Mouse (Mus musculus): ENCODE data around the gene Slf1. TPM values are rescaled to one million over a fixed set of nuclear protein-coding genes. Genes with fewer than 3 reads are reported as not detected.

Gene Slf1
- polyA plus RNA-seq (2015; fragmentation: Nextera tagmentation; extraction: Ambion mirVana): 25.6 and 29.7 TPM in 2 replicates

GRCm38 (mm10) chr13:77134931-77135620, at the start of gene Slf1, which contains the start of gene 2210408I21Rik:
Gene Slf1 (minus strand): TSS chr13:77135473.
Gene 2210408I21Rik (plus strand): TSS chr13:77135540.
- no peaks in the 10 kb centered on the region for H3K36me3 ChIP-seq (ENCODE audit: control insufficient read depth, insufficient read depth, low read length)
- no peaks in the 10 kb centered on the region for H3K27me3 ChIP-seq (replicated peaks; ENCODE audit: control insufficient read depth, insufficient read depth, low read length)
- WGBS: under 1% methylated on average over 53 of the region's 65 CpGs
- no peaks in the 10 kb centered on the region for H3K9me3 ChIP-seq (ENCODE audit: control insufficient read depth, low read length)
- peaks cover 6% of the 10 kb centered on the region for H3K4me1 ChIP-seq (ENCODE audit: control insufficient read depth, insufficient read depth, low read depth, low read length)
- H3K4me3 ChIP-seq (ENCODE audit: low read length): peak within 1 kb of the TSS; percentile 99
- peak; percentile 99 for ATAC-seq
- H3K9ac ChIP-seq (ENCODE audit: low read depth, low read length): peak within 1 kb of the TSS; percentile 93
- H3K4me2 ChIP-seq (ENCODE audit: low read length): peak within 1 kb of the TSS; percentile 74
- peak within 1 kb of the TSS; percentile 88 for H3K27ac ChIP-seq (ENCODE audit: low read depth, low read length)

DNA sequence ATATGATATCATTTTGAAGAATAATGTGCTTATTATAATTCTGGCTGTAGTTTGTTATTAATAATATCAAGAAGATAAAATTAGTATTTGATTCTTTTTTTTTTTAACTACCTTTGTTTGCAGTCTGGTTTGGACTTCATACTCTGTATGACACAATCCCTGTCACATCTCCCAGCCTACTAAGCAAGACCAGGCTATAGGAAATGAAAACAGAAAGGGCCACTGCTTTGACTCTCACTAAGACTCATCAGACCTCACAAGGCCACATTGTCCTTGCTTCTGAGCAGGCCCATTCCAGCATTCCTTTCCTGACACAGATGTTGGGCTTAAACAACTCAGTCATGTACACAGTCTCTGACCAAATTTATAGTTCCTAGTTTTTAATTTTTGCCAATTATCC, 42.7 kb upstream of the Slf1 start:
- no peak overlapping the region for H3K27ac ChIP-seq (ENCODE audit: low read depth, low read length)
- H3K27me3 ChIP-seq (replicated peaks; ENCODE audit: control insufficient read depth, insufficient read depth, low read length): no peaks in the 10 kb centered on the region
- no peak overlapping the region for H3K4me3 ChIP-seq (ENCODE audit: low read length)
- no peak overlapping the region for H3K4me2 ChIP-seq (ENCODE audit: low read length)
- ATAC-seq: no peak
- H3K9me3 ChIP-seq (ENCODE audit: control insufficient read depth, low read length): no peaks in the 10 kb centered on the region
- H3K9ac ChIP-seq (ENCODE audit: low read depth, low read length): no peak overlapping the region
- H3K36me3 ChIP-seq (ENCODE audit: control insufficient read depth, insufficient read depth, low read length): no peaks in the 10 kb centered on the region
- H3K4me1 ChIP-seq (ENCODE audit: control insufficient read depth, insufficient read depth, low read depth, low read length): no peaks in the 10 kb centered on the region

DNA sequence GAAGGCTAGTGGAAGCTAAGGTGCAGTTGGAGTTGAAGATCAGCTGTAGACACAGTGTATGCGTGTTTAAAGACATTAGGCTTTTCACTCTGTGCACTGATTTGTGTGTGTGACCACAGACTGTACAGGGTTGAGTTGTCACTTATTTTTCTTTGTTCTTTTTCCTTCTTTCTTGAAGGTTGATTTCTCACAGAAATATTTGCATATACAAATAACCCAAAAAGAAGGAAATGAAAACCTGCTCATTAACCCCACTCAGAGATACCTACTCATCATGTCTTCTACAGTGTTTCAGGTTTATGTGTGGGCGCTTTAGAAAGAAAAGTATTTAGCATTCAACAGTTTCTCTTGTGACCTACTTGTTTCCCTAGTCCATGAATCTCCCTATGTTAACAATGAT, 5.6 kb upstream of the Slf1 start:
- ATAC-seq: no peak

DNA sequence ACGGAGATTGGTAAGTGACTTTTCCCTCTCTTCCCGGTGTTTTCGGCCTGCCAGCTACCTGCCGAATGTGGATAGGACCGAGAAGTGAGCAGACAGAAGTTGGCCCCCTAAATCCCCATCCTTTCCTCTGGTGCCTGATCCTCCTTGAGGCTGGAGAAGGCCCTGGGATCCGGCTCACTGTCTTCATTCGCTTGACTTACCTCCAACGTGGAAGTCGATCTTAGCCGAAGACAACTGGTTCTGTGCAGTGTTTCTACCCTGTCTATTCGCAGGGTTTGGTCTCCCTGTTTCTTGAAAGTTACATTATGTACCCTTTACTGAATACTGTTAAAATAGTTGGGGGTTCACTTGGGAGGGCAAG, 328 bp upstream of the Slf1 start:
- H3K4me1 ChIP-seq (ENCODE audit: control insufficient read depth, insufficient read depth, low read depth, low read length): peaks cover 6% of the 10 kb centered on the region
- H3K27ac ChIP-seq (ENCODE audit: low read depth, low read length): peak overlapping the region; percentile 78
- H3K9ac ChIP-seq (ENCODE audit: low read depth, low read length): peak overlapping the region; percentile 93
- peak; percentile 88 for ATAC-seq
- H3K36me3 ChIP-seq (ENCODE audit: control insufficient read depth, insufficient read depth, low read length): no peaks in the 10 kb centered on the region
- peak overlapping the region; percentile 99 for H3K4me3 ChIP-seq (ENCODE audit: low read length)
- no peaks in the 10 kb centered on the region for H3K27me3 ChIP-seq (replicated peaks; ENCODE audit: control insufficient read depth, insufficient read depth, low read length)
- H3K4me2 ChIP-seq (ENCODE audit: low read length): peak overlapping the region; percentile 62
- no peaks in the 10 kb centered on the region for H3K9me3 ChIP-seq (ENCODE audit: control insufficient read depth, low read length)
- WGBS: 2% methylated on average over 11 of the region's 11 CpGs

More for the DNA sequence above, 5.6 kb upstream of the Slf1 start:
- Histone ChIP-seq H3K27me3 (replicated peaks; ENCODE audit: control insufficient read depth, insufficient read depth, low read length) (no peaks in the 10 kb centered on the region), H3K4me3 (ENCODE audit: low read length) (no peak overlapping the region), H3K4me2 (ENCODE audit: low read length) (no peak overlapping the region), H3K27ac (ENCODE audit: low read depth, low read length) (no peak overlapping the region), H3K4me1 (ENCODE audit: control insufficient read depth, insufficient read depth, low read depth, low read length) (peaks cover 6% of the 10 kb centered on the region), H3K36me3 (ENCODE audit: control insufficient read depth, insufficient read depth, low read length) (no peaks in the 10 kb centered on the region), H3K9ac (ENCODE audit: low read depth, low read length) (no peak overlapping the region), H3K9me3 (ENCODE audit: control insufficient read depth, low read length) (no peaks in the 10 kb centered on the region)
- WGBS: 90% methylated on average over 2 of the region's 2 CpGs

DNA sequence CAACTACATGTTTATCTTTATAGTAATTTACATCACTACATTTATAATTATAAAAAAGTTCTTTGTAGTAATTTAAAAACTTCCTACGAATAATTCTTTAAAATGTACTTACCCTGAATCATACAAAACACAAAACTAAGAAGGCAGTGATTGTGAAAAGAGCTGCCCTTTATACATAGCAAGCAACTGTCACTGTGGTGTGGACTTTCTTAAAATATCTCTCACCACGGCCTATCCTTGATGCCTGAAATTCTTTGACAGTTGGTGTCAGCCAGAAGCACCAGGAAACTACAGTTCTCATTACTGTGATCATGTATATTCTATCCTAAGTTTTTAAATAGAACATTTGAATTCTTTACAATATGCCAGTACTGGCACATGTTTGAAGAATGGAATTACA, 4.1 kb downstream of the Slf1 start:
- no peak for ATAC-seq
- Histone ChIP-seq H3K9me3 (ENCODE audit: control insufficient read depth, low read length) (no peaks in the 10 kb centered on the region), H3K27ac (ENCODE audit: low read depth, low read length) (no peak overlapping the region), H3K4me2 (ENCODE audit: low read length) (no peak overlapping the region), H3K4me3 (ENCODE audit: low read length) (no peak overlapping the region), H3K27me3 (replicated peaks; ENCODE audit: control insufficient read depth, insufficient read depth, low read length) (no peaks in the 10 kb centered on the region), H3K9ac (ENCODE audit: low read depth, low read length) (no peak overlapping the region), H3K4me1 (ENCODE audit: control insufficient read depth, insufficient read depth, low read depth, low read length) (peaks cover 2% of the 10 kb centered on the region), H3K36me3 (ENCODE audit: control insufficient read depth, insufficient read depth, low read length) (no peaks in the 10 kb centered on the region)
- 82% methylated on average over 2 of the region's 2 CpGs for WGBS

DNA sequence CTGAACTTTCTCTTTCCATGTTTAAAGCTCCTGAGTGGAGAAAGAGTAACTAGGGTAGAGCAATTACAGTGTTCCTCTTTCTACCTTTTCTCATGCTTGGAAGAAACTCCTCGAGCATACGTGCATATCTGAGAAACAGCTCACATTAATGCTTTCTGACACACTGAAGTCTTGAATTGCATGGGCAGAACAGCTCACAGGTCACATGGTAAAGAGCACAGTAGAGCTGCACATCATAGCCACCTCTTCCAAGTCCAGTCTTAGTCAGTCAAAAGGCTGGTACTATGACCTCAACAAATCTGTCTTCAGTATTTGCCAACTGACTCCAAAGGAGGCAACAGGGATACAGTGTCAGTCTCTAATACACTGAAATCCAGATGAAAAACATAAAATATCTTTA, 7.0 kb downstream of the Slf1 start:
- ATAC-seq: no peak
- H3K36me3 ChIP-seq (ENCODE audit: control insufficient read depth, insufficient read depth, low read length): no peaks in the 10 kb centered on the region
- H3K27ac ChIP-seq (ENCODE audit: low read depth, low read length): no peak overlapping the region
- H3K9me3 ChIP-seq (ENCODE audit: control insufficient read depth, low read length): no peaks in the 10 kb centered on the region
- H3K9ac ChIP-seq (ENCODE audit: low read depth, low read length): no peak overlapping the region
- no peak overlapping the region for H3K4me2 ChIP-seq (ENCODE audit: low read length)
- 94% methylated on average over 2 of the region's 2 CpGs for WGBS
- H3K27me3 ChIP-seq (replicated peaks; ENCODE audit: control insufficient read depth, insufficient read depth, low read length): no peaks in the 10 kb centered on the region
- H3K4me3 ChIP-seq (ENCODE audit: low read length): no peak overlapping the region
- H3K4me1 ChIP-seq (ENCODE audit: control insufficient read depth, insufficient read depth, low read depth, low read length): no peaks in the 10 kb centered on the region

GRCm38 (mm10) chr13:77125159-77125558, 10.1 kb downstream of the Slf1 start:
- no peak overlapping the region for H3K27ac ChIP-seq (ENCODE audit: low read depth, low read length)
- no peak overlapping the region for H3K9ac ChIP-seq (ENCODE audit: low read depth, low read length)
- no peaks in the 10 kb centered on the region for H3K9me3 ChIP-seq (ENCODE audit: control insufficient read depth, low read length)
- no peaks in the 10 kb centered on the region for H3K36me3 ChIP-seq (ENCODE audit: control insufficient read depth, insufficient read depth, low read length)
- 74% methylated on average over 3 of the region's 3 CpGs for WGBS
- ATAC-seq: no peak
- H3K27me3 ChIP-seq (replicated peaks; ENCODE audit: control insufficient read depth, insufficient read depth, low read length): no peaks in the 10 kb centered on the region
- no peaks in the 10 kb centered on the region for H3K4me1 ChIP-seq (ENCODE audit: control insufficient read depth, insufficient read depth, low read depth, low read length)
- no peak overlapping the region for H3K4me3 ChIP-seq (ENCODE audit: low read length)
- no peak overlapping the region for H3K4me2 ChIP-seq (ENCODE audit: low read length)

- Histone ChIP-seq H3K9ac (ENCODE audit: low read depth, low read length) (no peak overlapping the region), H3K4me2 (ENCODE audit: low read length) (no peak overlapping the region), H3K4me3 (ENCODE audit: low read length) (no peak overlapping the region), H3K36me3 (ENCODE audit: control insufficient read depth, insufficient read depth, low read length) (no peaks in the 10 kb centered on the region), H3K27ac (ENCODE audit: low read depth, low read length) (no peak overlapping the region), H3K27me3 (replicated peaks; ENCODE audit: control insufficient read depth, insufficient read depth, low read length) (no peaks in the 10 kb centered on the region), H3K9me3 (ENCODE audit: control insufficient read depth, low read length) (no peaks in the 10 kb centered on the region), H3K4me1 (ENCODE audit: control insufficient read depth, insufficient read depth, low read depth, low read length) (no peaks in the 10 kb centered on the region)
- WGBS: 95% methylated on average over 4 of the region's 4 CpGs
- ATAC-seq: no peak
Measured at GRCm38 (mm10) chr13:77118695-77119094, 16.6 kb downstream of the Slf1 start.

GRCm38 (mm10) chr13:77107734-77108133, 27.5 kb downstream of the Slf1 start:
- Histone ChIP-seq H3K9ac (ENCODE audit: low read depth, low read length) (no peak overlapping the region), H3K4me2 (ENCODE audit: low read length) (no peak overlapping the region), H3K27ac (ENCODE audit: low read depth, low read length) (no peak overlapping the region), H3K4me1 (ENCODE audit: control insufficient read depth, insufficient read depth, low read depth, low read length) (no peaks in the 10 kb centered on the region), H3K9me3 (ENCODE audit: control insufficient read depth, low read length) (no peaks in the 10 kb centered on the region), H3K4me3 (ENCODE audit: low read length) (no peak overlapping the region), H3K36me3 (ENCODE audit: control insufficient read depth, insufficient read depth, low read length) (peaks cover under 1% of the 10 kb centered on the region; the same call in 1 of the 2 replicates), H3K27me3 (replicated peaks; ENCODE audit: control insufficient read depth, insufficient read depth, low read length) (no peaks in the 10 kb centered on the region)
- no peak for ATAC-seq
